ENCODE assay signal across 10 mouse cellular contexts in the genomic region with DNA sequence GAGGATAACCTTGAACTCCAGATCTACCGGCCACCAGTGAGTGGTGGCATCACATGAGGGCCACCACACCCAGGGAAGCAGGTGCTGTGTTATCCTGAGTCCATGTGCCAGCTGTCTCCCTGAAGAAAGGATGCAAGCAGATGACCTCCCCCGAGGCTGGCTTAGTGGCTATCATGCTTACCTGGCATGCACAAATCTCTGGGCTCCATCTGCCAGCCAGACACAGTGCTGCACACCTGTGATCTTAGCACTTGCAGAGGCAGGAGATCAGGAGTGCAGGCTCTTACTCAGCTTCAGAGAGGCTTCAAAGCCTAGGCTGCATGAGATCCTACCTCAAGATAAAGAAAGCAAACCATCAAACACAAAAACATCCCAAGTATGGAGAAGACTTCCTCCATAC. TPM values are rescaled to one million over a fixed set of nuclear protein-coding genes. Genes with fewer than 3 reads are reported as not detected.
DNase-seq lines count a peak whose midpoint lies in the region; ATAC-seq lines count a peak whose summit lies in the region.
"Had no signal": no experiment of that assay in that cellular context is flagged by ENCODE, and none has a peak within 500 bp of the region (broad histone marks: within the 10 kb centered on the region; RNA-seq: fewer than 3 reads in every experiment).

No protein-coding gene starts in this region.

- H3K4me3 ChIP-seq in heart, embryonic 16.5 days (ENCODE audit: low read length), result no peak overlapping the region
- H3K4me3 ChIP-seq in megakaryocyte, embryonic 14.5 days (replicated peaks), result peak overlapping the region; percentile 60
- H3K4me3 ChIP-seq in midbrain, embryonic 15.5 days, result no peak overlapping the region
- H3K4me3 ChIP-seq in hindbrain, embryonic 13.5 days, result no peak overlapping the region
- H3K4me3 ChIP-seq: embryonic facial prominence, embryonic 10.5 days had no signal

- H3K9me3 ChIP-seq in heart, embryonic 16.5 days (replicated peaks; ENCODE audit: control insufficient read depth, low read length), result no peaks in the 10 kb centered on the region
- no peaks in the 10 kb centered on the region for H3K9me3 ChIP-seq in megakaryocyte, embryonic 14.5 days
- H3K9me3 ChIP-seq in midbrain, embryonic 15.5 days, result no peaks in the 10 kb centered on the region
- no peaks in the 10 kb centered on the region for H3K9me3 ChIP-seq in hindbrain, embryonic 13.5 days
- H3K9me3 ChIP-seq: embryonic facial prominence, embryonic 10.5 days had no signal

- 0 out of 2 replicates have a peak, but pooled peaks have one; percentile 19 for ATAC-seq in heart, embryonic 16.5 days (replicated peaks; ENCODE audit: extremely low read depth, insufficient read depth, low FRiP score)
- no peak for ATAC-seq in megakaryocyte, adult 5-6 weeks (ENCODE audit: poor library complexity, severe bottlenecking)
- peak; percentile 74 for ATAC-seq in inflammation-experienced regulatory T-cells, adult 6 months
- no peak for ATAC-seq in midbrain, embryonic 15.5 days (replicated peaks)
- ATAC-seq in hindbrain, embryonic 13.5 days (ENCODE audit: low FRiP score), result no peak

- no peak overlapping the region for H3K9ac ChIP-seq in heart, embryonic 16.5 days (ENCODE audit: low read length)
- no peak overlapping the region for H3K9ac ChIP-seq in midbrain, embryonic 15.5 days
- no peak overlapping the region for H3K9ac ChIP-seq in hindbrain, embryonic 13.5 days

- DNase-seq in heart, adult 8-10 months (ENCODE audit: low spot score), result no peak
- peak; percentile 47 for DNase-seq in thymus, postnatal 25 days
- DNase-seq: cerebellum, adult 8-10 months had no signal

- 70% methylated on average over 2 of the region's 2 CpGs for WGBS in heart, embryonic 16.5 days
- 91% methylated on average over 2 of the region's 2 CpGs for WGBS in midbrain, embryonic 15.5 days
- WGBS in hindbrain, embryonic 13.5 days, result 92% methylated on average over 2 of the region's 2 CpGs

- no peaks in the 10 kb centered on the region for H3K27me3 ChIP-seq in heart, embryonic 16.5 days (ENCODE audit: control insufficient read depth, insufficient read depth, low read length)
- no peaks in the 10 kb centered on the region for H3K27me3 ChIP-seq in megakaryocyte, embryonic 14.5 days (replicated peaks)
- H3K27me3 ChIP-seq in midbrain, embryonic 15.5 days (replicated peaks), result no peaks in the 10 kb centered on the region
- H3K27me3 ChIP-seq in hindbrain, embryonic 13.5 days, result no peaks in the 10 kb centered on the region

- H3K4me1 ChIP-seq in heart, embryonic 16.5 days (ENCODE audit: control insufficient read depth, insufficient read depth, low read length), result peaks cover 18% of the 10 kb centered on the region
- H3K4me1 ChIP-seq in megakaryocyte, embryonic 14.5 days, result peaks cover 96% of the 10 kb centered on the region
- H3K4me1 ChIP-seq in midbrain, embryonic 15.5 days, result no peaks in the 10 kb centered on the region
- H3K4me1 ChIP-seq in hindbrain, embryonic 13.5 days (replicated peaks), result peaks cover 9% of the 10 kb centered on the region

- H3K4me2 ChIP-seq in heart, embryonic 16.5 days (ENCODE audit: low read depth, low read length), result no peak overlapping the region
- H3K4me2 ChIP-seq in midbrain, embryonic 15.5 days, result no peak overlapping the region
- H3K4me2 ChIP-seq in hindbrain, embryonic 13.5 days, result no peak overlapping the region

- H3K36me3 ChIP-seq in heart, embryonic 16.5 days (ENCODE audit: control insufficient read depth, insufficient read depth), result peaks cover 9% of the 10 kb centered on the region
- H3K36me3 ChIP-seq in megakaryocyte, embryonic 14.5 days (replicated peaks; ENCODE audit: low read length), result peaks cover 78% of the 10 kb centered on the region
- no peaks in the 10 kb centered on the region for H3K36me3 ChIP-seq in midbrain, embryonic 15.5 days (replicated peaks)
- peaks cover 12% of the 10 kb centered on the region for H3K36me3 ChIP-seq in hindbrain, embryonic 13.5 days

- peak overlapping the region; percentile 54 for H3K27ac ChIP-seq in heart, embryonic 16.5 days (ENCODE audit: low read length)
- H3K27ac ChIP-seq in midbrain, embryonic 15.5 days, result no peak overlapping the region
- no peak overlapping the region for H3K27ac ChIP-seq in hindbrain, embryonic 13.5 days
- H3K27ac ChIP-seq: embryonic facial prominence, embryonic 10.5 days had no signal

RNA-seq across cellular contexts. Expression of a gene that starts 25.0 kb away (rescaled TPM):
- polyA plus RNA-seq in heart, embryonic 16.5 days (2015; fragmentation: Nextera tagmentation; extraction: Ambion mirVana), result 73.7 and 75.0 TPM in 2 replicates
- total RNA-seq in heart, adult 8-10 months (2022), result 10 to 100 TPM; 60.3 to 71.0 (median 61.2) TPM
- polyA plus RNA-seq in megakaryocyte, embryonic 14.5 days (2012; ENCODE audit: insufficient read depth, low replicate concordance), result 714 and 929 TPM in 2 replicates
- 94.9 and 101 TPM in 2 replicates for total RNA-seq in megakaryocyte, adult 5-6 weeks (2015)
- 131 and 144 TPM in 2 replicates for total RNA-seq in megakaryocyte, adult 5-6 weeks (2017)
- polyA plus RNA-seq in inflammation-experienced regulatory T-cells, adult 6 months (2017; shearing (Covaris generic)), result 100 to 1,000 TPM in 1 of 3 experiments, 10 to 100 TPM in 2; 85.4 to 117 (median 97.6) TPM
- 71.5 and 74.9 TPM in 2 replicates for polyA plus RNA-seq in midbrain, embryonic 15.5 days (2015; fragmentation: Nextera tagmentation; extraction: Ambion mirVana)
- polyA plus RNA-seq in hindbrain, embryonic 13.5 days (2015; fragmentation: Nextera tagmentation; extraction: Ambion mirVana), result 64.9 and 72.1 TPM in 2 replicates

RNA-seq across cellular contexts. Expression of a gene that starts 38.1 kb away (rescaled TPM):
- 23.0 and 24.3 TPM in 2 replicates for polyA plus RNA-seq in heart, embryonic 16.5 days (2015; fragmentation: Nextera tagmentation; extraction: Ambion mirVana)
- 1 to 10 TPM; 7.4 to 9.3 (median 8.9) TPM for total RNA-seq in heart, adult 8-10 months (2022)
- polyA plus RNA-seq in megakaryocyte, embryonic 14.5 days (2012; ENCODE audit: insufficient read depth, low replicate concordance), result 20.1 and 20.7 TPM in 2 replicates
- 5.4 and 11.8 TPM in 2 replicates for total RNA-seq in megakaryocyte, adult 5-6 weeks (2015)
- 6.7 and 9.8 TPM in 2 replicates for total RNA-seq in megakaryocyte, adult 5-6 weeks (2017)
- polyA plus RNA-seq in inflammation-experienced regulatory T-cells, adult 6 months (2017; shearing (Covaris generic)), result 10 to 100 TPM; 26.2 to 49.8 (median 39.8) TPM
- 59.0 and 59.3 TPM in 2 replicates for polyA plus RNA-seq in midbrain, embryonic 15.5 days (2015; fragmentation: Nextera tagmentation; extraction: Ambion mirVana)
- polyA plus RNA-seq in hindbrain, embryonic 13.5 days (2015; fragmentation: Nextera tagmentation; extraction: Ambion mirVana), result 50.6 and 54.0 TPM in 2 replicates

Comparison
In these comparisons a context has a peak if more than half of its experiments do, and no peak if none do; other contexts are left out.
1. ATAC-seq: peak in heart, embryonic 16.5 days (single experiment) and inflammation-experienced regulatory T-cells, adult 6 months (single experiment); none in megakaryocyte, adult 5-6 weeks (single experiment), midbrain, embryonic 15.5 days (single experiment) and hindbrain, embryonic 13.5 days (single experiment).